Mouse (Mus musculus) ES-E14 (cell line): ENCODE results near the gene Mthfs.
"Not testable (repeated sequence)": the region's sequence is repeated elsewhere in the genome, so short reads cannot be mapped to it uniquely, and the experiment has no call there.

ENCODE experiments used
- CHD2 ChIP-seq: IDR thresholded peaks from 2 replicates; pipeline ENCODE4 v1.6.1; 2014; ENCODE audit warnings: mild to moderate bottlenecking, low read depth, low read length, inconsistent platforms
- HCFC1 ChIP-seq: IDR thresholded peaks from 2 replicates; pipeline ENCODE4 v1.6.1; 2012; ENCODE audit warnings: low read length, inconsistent platforms, borderline replicate concordance; ENCODE audit not compliant: insufficient read depth
- ZC3H11A ChIP-seq: IDR thresholded peaks from 2 replicates; pipeline ENCODE4 v1.6.1; 2012; ENCODE audit warnings: low read depth, mild to moderate bottlenecking, inconsistent platforms, low read length, borderline replicate concordance
- ZNF384 ChIP-seq: IDR thresholded peaks from 2 replicates; pipeline ENCODE4 v1.6.1; 2012; ENCODE audit warnings: low read depth, low read length, inconsistent platforms

GRCm38 (mm10) chr9:89212428-89212827, 2.0 kb downstream of the Mthfs start:
- TF ChIP-seq HCFC1, ZC3H11A, ZNF384, CHD2: not testable (repeated sequence)
